Mouse (Mus musculus) c-Kit-positive CD71-negative TER-119-negative erythroid progenitor cells, embryonic 14.5 days (primary cell): ENCODE data around the gene Rbp3.

Experiments used
- DNase-seq: peaks from one replicate; pipeline ENCODE4 v3.0.0-alpha.2; 2013; ENCODE audit warnings: low read depth

The Rbp3 gene

GRCm38 (mm10) chr14:33953761-33954160 lies at the start of gene Rbp3:
Gene Rbp3, plus strand, starts transcription at chr14:33954003.
- DNase-seq, result no peak

- DNase-seq, result no peak
These were observed 49.0 kb upstream of the Rbp3 start for GRCm38 (mm10) chr14:33904851-33905250.

- no peak for DNase-seq
These were observed 40.1 kb upstream of the Rbp3 start for GRCm38 (mm10) chr14:33913727-33914126.

GRCm38 (mm10) chr14:33914206-33914605 lies 39.6 kb upstream of the Rbp3 start:
- no peak for DNase-seq

- DNase-seq, result no peak
These were observed 32.9 kb upstream of the Rbp3 start for GRCm38 (mm10) chr14:33920727-33921559.

- no peak for DNase-seq
These were observed 31.0 kb upstream of the Rbp3 start for GRCm38 (mm10) chr14:33922771-33923167.

- DNase-seq, result no peak
These were observed 30.4 kb upstream of the Rbp3 start, which contains the start of gene Gdf10 for GRCm38 (mm10) chr14:33923168-33924070. Gene Gdf10, plus strand, starts transcription at chr14:33923587.

- DNase-seq, result no peak
These were observed 21.9 kb upstream of the Rbp3 start for GRCm38 (mm10) chr14:33931853-33932252.

GRCm38 (mm10) chr14:33932935-33933703 lies 20.7 kb upstream of the Rbp3 start:
- DNase-seq, result peak; percentile 17

GRCm38 (mm10) chr14:33933778-33934317 lies 20.0 kb upstream of the Rbp3 start:
- DNase-seq, result peak; percentile 10

GRCm38 (mm10) chr14:33939117-33939516 lies 14.7 kb upstream of the Rbp3 start:
- no peak for DNase-seq

GRCm38 (mm10) chr14:33940739-33941138 lies 13.1 kb upstream of the Rbp3 start, which contains the start of gene Gdf2:
Gene Gdf2, plus strand, starts transcription at chr14:33941039.
- DNase-seq, result no peak

GRCm38 (mm10) chr14:33942222-33942621 lies 11.6 kb upstream of the Rbp3 start:
- DNase-seq, result no peak

GRCm38 (mm10) chr14:33946125-33946524 lies 7.7 kb upstream of the Rbp3 start:
- DNase-seq, result no peak

- no peak for DNase-seq
These were observed 1.4 kb upstream of the Rbp3 start for GRCm38 (mm10) chr14:33952233-33952981.

GRCm38 (mm10) chr14:33956055-33956454 lies 2.3 kb downstream of the Rbp3 start:
- DNase-seq, result no peak

GRCm38 (mm10) chr14:33958186-33958585 lies 4.4 kb downstream of the Rbp3 start:
- no peak for DNase-seq

- DNase-seq, result no peak
These were observed 5.0 kb downstream of the Rbp3 start for GRCm38 (mm10) chr14:33958841-33959240.

- DNase-seq, result peak; percentile 10
These were observed 5.5 kb downstream of the Rbp3 start for GRCm38 (mm10) chr14:33959341-33959740.

GRCm38 (mm10) chr14:33965675-33966074 lies 11.9 kb downstream of the Rbp3 start:
- no peak for DNase-seq

- no peak for DNase-seq
These were observed 18.9 kb downstream of the Rbp3 start for GRCm38 (mm10) chr14:33972679-33973078.
